Mouse (Mus musculus): ENCODE measurements around the gene Egfem1. TPM values are rescaled to one million over a fixed set of nuclear protein-coding genes. Genes with fewer than 3 reads are reported as not detected.

The Egfem1 gene
- polyA plus RNA-seq, 1 experiment from 2014 or later = 6.8 TPM

DNA sequence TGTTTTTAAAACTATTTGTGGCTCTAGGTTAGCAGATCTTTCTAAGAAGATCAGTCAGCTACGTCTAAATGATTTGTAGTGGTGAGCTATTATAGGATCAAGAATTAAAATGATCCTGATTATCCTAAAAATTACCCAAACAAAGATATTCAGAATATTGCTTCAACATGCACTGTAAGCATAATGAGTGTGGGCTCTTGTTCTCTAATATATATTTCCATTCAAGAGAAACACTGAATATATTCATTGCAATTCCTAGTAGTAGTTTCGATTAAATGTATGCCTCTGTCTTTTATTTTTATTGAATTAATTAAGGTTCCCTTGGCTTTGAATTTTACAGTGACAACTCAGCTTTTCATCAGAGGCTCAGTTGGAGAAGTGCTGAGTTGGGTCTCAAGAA lies 527.4 kb downstream of the Egfem1 start:
- no peak overlapping the region for H3K27ac ChIP-seq (ENCODE audit: low read depth, low read length)
- H3K9me3 ChIP-seq (ENCODE audit: control insufficient read depth, low read length) = no peaks in the 10 kb centered on the region
- H3K9ac ChIP-seq (ENCODE audit: low read length) = no peak overlapping the region
- DNase-seq (ENCODE audit: low spot score) = no peak
- no peaks in the 10 kb centered on the region for H3K36me3 ChIP-seq (ENCODE audit: control insufficient read depth, insufficient read depth, low read length)
- H3K27me3 ChIP-seq (ENCODE audit: control insufficient read depth, insufficient read depth, low read length) = no peaks in the 10 kb centered on the region
- H3K4me1 ChIP-seq (replicated peaks; ENCODE audit: control insufficient read depth, insufficient read depth, low read length) = 0 out of 2 replicates have a peak, but pooled peaks cover 4% of the 10 kb centered on the region
- H3K4me3 ChIP-seq (ENCODE audit: low read depth, low read length) = no peak overlapping the region
- no peak for ATAC-seq (replicated peaks; ENCODE audit: low FRiP score)
- H3K4me2 ChIP-seq (ENCODE audit: low read depth, low read length, severe bottlenecking) = no peak overlapping the region
- WGBS = 76% methylated on average over 2 of the region's 2 CpGs

GRCm38 (mm10) chr3:29619586-29619985 lies 537.8 kb downstream of the Egfem1 start:
- WGBS = 91% methylated on average over 1 of the region's 1 CpGs
- Histone ChIP-seq H3K4me2 (ENCODE audit: low read depth, low read length, severe bottlenecking) (no peak overlapping the region), H3K27ac (ENCODE audit: low read depth, low read length) (no peak overlapping the region), H3K4me3 (ENCODE audit: low read depth, low read length) (no peak overlapping the region), H3K9ac (ENCODE audit: low read length) (no peak overlapping the region), H3K9me3 (ENCODE audit: control insufficient read depth, low read length) (no peaks in the 10 kb centered on the region), H3K36me3 (ENCODE audit: control insufficient read depth, insufficient read depth, low read length) (no peaks in the 10 kb centered on the region), H3K4me1 (replicated peaks; ENCODE audit: control insufficient read depth, insufficient read depth, low read length) (no peaks in the 10 kb centered on the region), H3K27me3 (ENCODE audit: control insufficient read depth, insufficient read depth, low read length) (no peaks in the 10 kb centered on the region)
- DNase-seq (ENCODE audit: low spot score) (no peak), ATAC-seq (replicated peaks; ENCODE audit: low FRiP score) (no peak)

GRCm38 (mm10) chr3:29639819-29640218 lies 558.0 kb downstream of the Egfem1 start:
- Histone ChIP-seq H3K27me3 (ENCODE audit: control insufficient read depth, insufficient read depth, low read length) (no peaks in the 10 kb centered on the region), H3K4me3 (ENCODE audit: low read depth, low read length) (no peak overlapping the region), H3K4me1 (replicated peaks; ENCODE audit: control insufficient read depth, insufficient read depth, low read length) (no peaks in the 10 kb centered on the region), H3K9ac (ENCODE audit: low read length) (no peak overlapping the region), H3K27ac (ENCODE audit: low read depth, low read length) (no peak overlapping the region), H3K36me3 (ENCODE audit: control insufficient read depth, insufficient read depth, low read length) (no peaks in the 10 kb centered on the region), H3K4me2 (ENCODE audit: low read depth, low read length, severe bottlenecking) (no peak overlapping the region), H3K9me3 (ENCODE audit: control insufficient read depth, low read length) (no peaks in the 10 kb centered on the region)
- ATAC-seq (replicated peaks; ENCODE audit: low FRiP score) = no peak
- DNase-seq (ENCODE audit: low spot score) = no peak
- 84% methylated on average over 2 of the region's 2 CpGs for WGBS

DNA sequence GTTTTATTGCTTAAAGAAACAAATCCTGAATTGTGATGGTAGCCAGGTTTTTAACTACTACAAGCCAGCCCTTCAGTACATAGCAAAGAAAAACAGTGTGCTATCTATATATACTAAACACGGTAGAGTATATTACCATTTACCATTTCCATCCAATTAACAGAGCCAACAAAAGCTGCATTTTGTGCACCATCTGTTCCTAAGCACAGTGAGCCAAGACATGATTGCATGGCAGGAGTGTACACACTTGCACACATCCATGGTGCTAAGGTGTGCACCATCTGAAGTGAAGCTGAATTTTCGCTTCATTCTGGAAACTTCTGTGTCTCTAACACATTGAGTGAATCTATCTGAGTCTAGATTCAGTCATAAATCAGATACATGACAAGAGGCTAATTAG lies 585.0 kb downstream of the Egfem1 start:
- DNase-seq (ENCODE audit: low spot score) = no peak
- no peaks in the 10 kb centered on the region for H3K4me1 ChIP-seq (replicated peaks; ENCODE audit: control insufficient read depth, insufficient read depth, low read length)
- no peak overlapping the region for H3K27ac ChIP-seq (ENCODE audit: low read depth, low read length)
- no peak for ATAC-seq (replicated peaks; ENCODE audit: low FRiP score)
- no peaks in the 10 kb centered on the region for H3K9me3 ChIP-seq (ENCODE audit: control insufficient read depth, low read length)
- H3K4me3 ChIP-seq (ENCODE audit: low read depth, low read length) = no peak overlapping the region
- H3K36me3 ChIP-seq (ENCODE audit: control insufficient read depth, insufficient read depth, low read length) = no peaks in the 10 kb centered on the region
- WGBS = 85% methylated on average over 2 of the region's 2 CpGs
- H3K4me2 ChIP-seq (ENCODE audit: low read depth, low read length, severe bottlenecking) = no peak overlapping the region
- no peaks in the 10 kb centered on the region for H3K27me3 ChIP-seq (ENCODE audit: control insufficient read depth, insufficient read depth, low read length)
- H3K9ac ChIP-seq (ENCODE audit: low read length) = no peak overlapping the region

- Histone ChIP-seq H3K27ac (ENCODE audit: low read depth, low read length) (no peak overlapping the region), H3K27me3 (ENCODE audit: control insufficient read depth, insufficient read depth, low read length) (no peaks in the 10 kb centered on the region), H3K4me2 (ENCODE audit: low read depth, low read length, severe bottlenecking) (no peak overlapping the region), H3K9me3 (ENCODE audit: control insufficient read depth, low read length) (no peaks in the 10 kb centered on the region), H3K4me1 (replicated peaks; ENCODE audit: control insufficient read depth, insufficient read depth, low read length) (no peaks in the 10 kb centered on the region), H3K4me3 (ENCODE audit: low read depth, low read length) (no peak overlapping the region), H3K36me3 (ENCODE audit: control insufficient read depth, insufficient read depth, low read length) (no peaks in the 10 kb centered on the region), H3K9ac (ENCODE audit: low read length) (no peak overlapping the region)
- no peak for DNase-seq (ENCODE audit: low spot score)
- 70% methylated on average over 8 of the region's 8 CpGs for WGBS
- ATAC-seq (replicated peaks; ENCODE audit: low FRiP score) = no peak
Measured at GRCm38 (mm10) chr3:29689367-29690285, 607.8 kb downstream of the Egfem1 start.

DNA sequence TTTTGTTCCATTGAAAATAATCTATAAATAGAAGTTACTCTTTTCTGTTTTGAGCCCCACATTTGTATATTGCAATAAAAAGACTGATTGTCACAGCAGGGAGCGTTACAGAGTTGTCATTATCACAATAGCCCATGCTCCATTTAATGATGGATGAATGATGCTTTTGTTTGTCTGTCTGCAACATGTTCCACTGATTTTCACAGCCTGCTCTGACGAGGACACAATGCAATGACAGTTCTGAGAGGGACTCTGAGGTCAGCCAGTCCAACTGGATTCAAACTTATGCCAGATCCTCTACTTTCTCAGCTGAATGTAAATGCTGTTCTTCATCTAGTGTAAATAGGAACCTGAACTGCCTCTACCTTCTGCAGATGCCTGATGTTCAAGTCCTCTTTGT lies 619.3 kb downstream of the Egfem1 start:
- no peak for DNase-seq (ENCODE audit: low spot score)
- Histone ChIP-seq H3K4me1 (replicated peaks; ENCODE audit: control insufficient read depth, insufficient read depth, low read length) (no peaks in the 10 kb centered on the region), H3K27me3 (ENCODE audit: control insufficient read depth, insufficient read depth, low read length) (no peaks in the 10 kb centered on the region), H3K9ac (ENCODE audit: low read length) (no peak overlapping the region), H3K36me3 (ENCODE audit: control insufficient read depth, insufficient read depth, low read length) (no peaks in the 10 kb centered on the region), H3K9me3 (ENCODE audit: control insufficient read depth, low read length) (no peaks in the 10 kb centered on the region), H3K27ac (ENCODE audit: low read depth, low read length) (no peak overlapping the region), H3K4me2 (ENCODE audit: low read depth, low read length, severe bottlenecking) (no peak overlapping the region), H3K4me3 (ENCODE audit: low read depth, low read length) (no peak overlapping the region)
- no peak for ATAC-seq (replicated peaks; ENCODE audit: low FRiP score)
- 30% methylated on average over 2 of the region's 2 CpGs for WGBS

GRCm38 (mm10) chr3:29706816-29707215 lies 625.0 kb downstream of the Egfem1 start:
- no peak for ATAC-seq (replicated peaks; ENCODE audit: low FRiP score)
- Histone ChIP-seq H3K4me1 (replicated peaks; ENCODE audit: control insufficient read depth, insufficient read depth, low read length) (no peaks in the 10 kb centered on the region), H3K36me3 (ENCODE audit: control insufficient read depth, insufficient read depth, low read length) (no peaks in the 10 kb centered on the region), H3K9me3 (ENCODE audit: control insufficient read depth, low read length) (no peaks in the 10 kb centered on the region), H3K27me3 (ENCODE audit: control insufficient read depth, insufficient read depth, low read length) (no peaks in the 10 kb centered on the region), H3K4me2 (ENCODE audit: low read depth, low read length, severe bottlenecking) (no peak overlapping the region), H3K27ac (ENCODE audit: low read depth, low read length) (no peak overlapping the region), H3K9ac (ENCODE audit: low read length) (no peak overlapping the region), H3K4me3 (ENCODE audit: low read depth, low read length) (no peak overlapping the region)
- WGBS = 92% methylated on average over 2 of the region's 2 CpGs
- no peak for DNase-seq (ENCODE audit: low spot score)

GRCm38 (mm10) chr3:29707467-29707866 lies 625.6 kb downstream of the Egfem1 start:
- H3K9me3 ChIP-seq (ENCODE audit: control insufficient read depth, low read length) = no peaks in the 10 kb centered on the region
- H3K4me3 ChIP-seq (ENCODE audit: low read depth, low read length) = no peak overlapping the region
- H3K4me1 ChIP-seq (replicated peaks; ENCODE audit: control insufficient read depth, insufficient read depth, low read length) = no peaks in the 10 kb centered on the region
- H3K27ac ChIP-seq (ENCODE audit: low read depth, low read length) = no peak overlapping the region
- ATAC-seq (replicated peaks; ENCODE audit: low FRiP score) = no peak
- H3K36me3 ChIP-seq (ENCODE audit: control insufficient read depth, insufficient read depth, low read length) = no peaks in the 10 kb centered on the region
- no peak overlapping the region for H3K4me2 ChIP-seq (ENCODE audit: low read depth, low read length, severe bottlenecking)
- 90% methylated on average over 1 of the region's 1 CpGs for WGBS
- H3K27me3 ChIP-seq (ENCODE audit: control insufficient read depth, insufficient read depth, low read length) = no peaks in the 10 kb centered on the region
- DNase-seq (ENCODE audit: low spot score) = no peak
- H3K9ac ChIP-seq (ENCODE audit: low read length) = no peak overlapping the region

All from forebrain, embryonic 11.5 days (tissue).